Mouse (Mus musculus): ENCODE measurements at regions not wholly inside any gene's neighbourhood (a gene's known extent, or its start where the extent isn't known, plus 50 kb on each side); places are given as distances from the start of the nearest gene placed in this dataset.

DNA sequence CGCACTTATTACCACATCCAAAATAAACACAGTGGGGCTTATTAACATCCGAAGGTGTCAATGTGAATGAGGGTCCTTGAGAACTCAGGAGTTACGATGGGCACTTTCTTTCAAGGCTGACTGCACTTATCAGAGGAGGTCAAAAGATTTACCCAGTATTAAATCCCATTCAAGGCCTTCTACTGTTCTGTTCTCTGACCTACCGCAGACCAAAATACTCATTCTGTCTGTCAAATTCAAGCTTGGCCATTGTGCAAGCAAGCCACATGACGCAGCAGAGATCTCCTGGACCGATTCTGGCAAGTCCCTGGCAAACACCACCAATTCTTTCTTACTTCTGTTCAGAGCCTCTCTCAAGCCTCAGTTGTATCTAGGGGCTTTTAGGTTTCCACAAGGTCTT, 80.8 kb upstream of the Maf start:
- H3K27ac ChIP-seq, result no peak overlapping the region
- no peaks in the 10 kb centered on the region for H3K27me3 ChIP-seq (ENCODE audit: control insufficient read depth, insufficient read depth, low read length)
- H3K36me3 ChIP-seq (replicated peaks; ENCODE audit: control insufficient read depth, insufficient read depth), result no peaks in the 10 kb centered on the region
- H3K4me1 ChIP-seq (replicated peaks; ENCODE audit: control insufficient read depth, insufficient read depth, low read length), result no peaks in the 10 kb centered on the region
- no peak for ATAC-seq (ENCODE audit: low FRiP score)
- no peak for DNase-seq (ENCODE audit: low spot score)
- 69% methylated on average over 6 of the region's 6 CpGs for WGBS
- no peak overlapping the region for H3K9ac ChIP-seq
- no peaks in the 10 kb centered on the region for H3K9me3 ChIP-seq (ENCODE audit: control insufficient read depth, low read length)
- no peak overlapping the region for H3K4me2 ChIP-seq (replicated peaks)
- H3K4me3 ChIP-seq (replicated peaks; ENCODE audit: low read length), result no peak overlapping the region

DNA sequence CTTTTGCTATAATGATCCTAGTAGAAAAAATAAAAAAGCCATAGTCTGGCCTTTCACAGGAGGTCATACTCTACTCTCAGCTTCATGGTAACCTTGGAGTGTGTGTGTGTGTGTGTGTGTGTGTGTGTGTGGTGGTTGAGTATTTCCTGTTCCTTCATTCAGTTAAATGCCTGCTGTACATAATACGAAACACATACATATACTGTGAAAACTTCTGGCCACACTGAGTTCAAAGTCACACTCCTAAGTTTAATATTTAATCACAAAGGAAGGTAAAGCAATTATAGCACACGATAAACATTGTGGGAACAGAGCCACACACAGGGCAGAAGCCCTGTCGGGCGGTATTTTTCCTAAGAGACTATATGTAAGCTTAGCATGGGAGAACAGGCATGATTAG, 78.6 kb upstream of the Maf start:
- H3K27me3 ChIP-seq (ENCODE audit: control insufficient read depth, insufficient read depth, low read length), result no peaks in the 10 kb centered on the region
- H3K27ac ChIP-seq, result no peak overlapping the region
- no peak for DNase-seq (ENCODE audit: low spot score)
- H3K36me3 ChIP-seq (replicated peaks; ENCODE audit: control insufficient read depth, insufficient read depth), result no peaks in the 10 kb centered on the region
- no peak overlapping the region for H3K9ac ChIP-seq
- H3K4me1 ChIP-seq (replicated peaks; ENCODE audit: control insufficient read depth, insufficient read depth, low read length), result no peaks in the 10 kb centered on the region
- ATAC-seq (ENCODE audit: low FRiP score), result no peak
- 95% methylated on average over 4 of the region's 4 CpGs for WGBS
- no peaks in the 10 kb centered on the region for H3K9me3 ChIP-seq (ENCODE audit: control insufficient read depth, low read length)
- no peak overlapping the region for H3K4me3 ChIP-seq (replicated peaks; ENCODE audit: low read length)
- H3K4me2 ChIP-seq (replicated peaks), result no peak overlapping the region

DNA sequence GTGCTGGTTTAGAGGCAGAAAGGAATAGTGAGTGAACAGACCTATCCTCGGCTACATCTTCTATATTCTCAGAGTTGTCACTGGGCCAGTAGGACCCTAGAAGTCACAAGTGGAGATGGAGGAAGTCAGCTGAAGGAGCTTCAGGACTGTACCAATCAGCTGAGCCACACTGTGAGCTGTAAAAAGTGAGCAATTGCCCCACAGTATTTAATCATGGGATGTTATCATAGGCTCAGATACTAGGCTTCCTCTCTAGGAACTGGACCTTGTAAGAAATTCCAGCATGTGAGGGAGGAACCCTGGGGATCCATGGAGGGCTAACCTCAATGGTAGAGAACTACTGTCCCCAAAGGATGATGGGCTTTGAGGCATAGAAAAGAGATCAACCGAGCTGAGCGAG, 78.2 kb upstream of the Maf start:
- Histone ChIP-seq H3K27ac (no peak overlapping the region), H3K36me3 (replicated peaks; ENCODE audit: control insufficient read depth, insufficient read depth) (no peaks in the 10 kb centered on the region), H3K9me3 (ENCODE audit: control insufficient read depth, low read length) (no peaks in the 10 kb centered on the region), H3K4me1 (replicated peaks; ENCODE audit: control insufficient read depth, insufficient read depth, low read length) (no peaks in the 10 kb centered on the region), H3K9ac (no peak overlapping the region), H3K4me2 (replicated peaks) (no peak overlapping the region), H3K27me3 (ENCODE audit: control insufficient read depth, insufficient read depth, low read length) (no peaks in the 10 kb centered on the region), H3K4me3 (replicated peaks; ENCODE audit: low read length) (no peak overlapping the region)
- 95% methylated on average over 3 of the region's 3 CpGs for WGBS
- DNase-seq (ENCODE audit: low spot score), result no peak
- no peak for ATAC-seq (ENCODE audit: low FRiP score)

GRCm38 (mm10) chr8:115783364-115783763, 75.8 kb upstream of the Maf start:
- no peaks in the 10 kb centered on the region for H3K9me3 ChIP-seq (ENCODE audit: control insufficient read depth, low read length)
- DNase-seq (ENCODE audit: low spot score) (no peak), ATAC-seq (ENCODE audit: low FRiP score) (no peak)
- no peaks in the 10 kb centered on the region for H3K36me3 ChIP-seq (replicated peaks; ENCODE audit: control insufficient read depth, insufficient read depth)
- no peak overlapping the region for H3K27ac ChIP-seq
- no peak overlapping the region for H3K9ac ChIP-seq
- 90% methylated on average over 6 of the region's 6 CpGs for WGBS
- H3K4me3 ChIP-seq (replicated peaks; ENCODE audit: low read length), result no peak overlapping the region
- no peak overlapping the region for H3K4me2 ChIP-seq (replicated peaks)
- H3K4me1 ChIP-seq (replicated peaks; ENCODE audit: control insufficient read depth, insufficient read depth, low read length), result no peaks in the 10 kb centered on the region
- H3K27me3 ChIP-seq (ENCODE audit: control insufficient read depth, insufficient read depth, low read length), result no peaks in the 10 kb centered on the region

DNA sequence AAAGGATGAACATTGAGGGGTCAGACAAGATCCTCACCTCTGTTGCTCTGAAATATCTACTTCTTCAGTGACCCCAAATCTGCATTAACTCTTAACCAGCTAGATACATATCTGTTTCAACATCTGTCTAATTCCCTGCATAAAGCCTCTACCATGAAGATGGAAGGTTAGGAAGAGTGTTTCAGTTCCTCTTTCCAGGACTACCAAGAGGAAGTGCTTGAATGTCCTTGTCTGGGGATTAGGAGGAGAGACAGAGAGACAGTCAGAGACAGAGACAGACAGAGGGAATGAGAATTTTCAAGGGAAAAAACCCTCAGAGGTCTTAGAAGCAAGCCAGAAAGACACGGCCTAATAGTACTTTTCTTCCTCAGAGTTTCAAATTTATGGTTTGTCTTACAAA, 70.8 kb upstream of the Maf start:
- 97% methylated on average over 1 of the region's 1 CpGs for WGBS
- H3K9ac ChIP-seq, result no peak overlapping the region
- H3K27me3 ChIP-seq (ENCODE audit: control insufficient read depth, insufficient read depth, low read length), result no peaks in the 10 kb centered on the region
- no peak overlapping the region for H3K4me3 ChIP-seq (replicated peaks; ENCODE audit: low read length)
- H3K36me3 ChIP-seq (replicated peaks; ENCODE audit: control insufficient read depth, insufficient read depth), result no peaks in the 10 kb centered on the region
- no peaks in the 10 kb centered on the region for H3K9me3 ChIP-seq (ENCODE audit: control insufficient read depth, low read length)
- no peak for DNase-seq (ENCODE audit: low spot score)
- H3K4me2 ChIP-seq (replicated peaks), result no peak overlapping the region
- no peaks in the 10 kb centered on the region for H3K4me1 ChIP-seq (replicated peaks; ENCODE audit: control insufficient read depth, insufficient read depth, low read length)
- ATAC-seq (ENCODE audit: low FRiP score), result no peak
- H3K27ac ChIP-seq, result no peak overlapping the region

GRCm38 (mm10) chr8:115771060-115771459, 63.5 kb upstream of the Maf start:
- Histone ChIP-seq H3K4me1 (replicated peaks; ENCODE audit: control insufficient read depth, insufficient read depth, low read length) (peaks cover 5% of the 10 kb centered on the region; the same call in 1 of the 2 replicates), H3K36me3 (replicated peaks; ENCODE audit: control insufficient read depth, insufficient read depth) (no peaks in the 10 kb centered on the region), H3K27me3 (ENCODE audit: control insufficient read depth, insufficient read depth, low read length) (no peaks in the 10 kb centered on the region), H3K9ac (no peak overlapping the region), H3K27ac (no peak overlapping the region), H3K4me2 (replicated peaks) (no peak overlapping the region), H3K4me3 (replicated peaks; ENCODE audit: low read length) (no peak overlapping the region), H3K9me3 (ENCODE audit: control insufficient read depth, low read length) (no peaks in the 10 kb centered on the region)
- 90% methylated on average over 7 of the region's 7 CpGs for WGBS
- ATAC-seq (ENCODE audit: low FRiP score), result no peak
- DNase-seq (ENCODE audit: low spot score), result no peak

DNA sequence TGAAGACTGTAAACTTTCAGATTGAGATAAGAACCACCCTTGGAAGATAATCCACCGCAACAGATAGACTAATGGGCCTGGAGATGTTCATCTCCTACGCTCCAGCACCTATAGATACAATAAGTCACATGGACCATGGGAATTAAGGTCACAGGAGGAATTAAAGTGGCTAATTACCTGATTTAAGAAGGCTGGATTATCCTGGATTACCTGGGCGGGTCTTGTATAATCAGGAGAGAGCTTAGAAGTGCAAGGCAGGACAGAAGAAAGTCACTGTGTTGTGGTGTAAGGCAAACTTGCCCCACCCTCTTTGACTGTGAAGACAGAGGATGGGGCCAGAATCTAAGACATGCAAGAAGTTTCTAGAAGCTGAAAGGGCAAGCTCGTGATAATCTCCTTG, 61.0 kb upstream of the Maf start:
- H3K36me3 ChIP-seq (replicated peaks; ENCODE audit: control insufficient read depth, insufficient read depth), result no peaks in the 10 kb centered on the region
- DNase-seq (ENCODE audit: low spot score), result no peak
- no peak overlapping the region for H3K4me2 ChIP-seq (replicated peaks)
- peaks cover 6% of the 10 kb centered on the region; the same call in 1 of the 2 replicates for H3K4me1 ChIP-seq (replicated peaks; ENCODE audit: control insufficient read depth, insufficient read depth, low read length)
- no peak overlapping the region for H3K27ac ChIP-seq
- no peaks in the 10 kb centered on the region for H3K9me3 ChIP-seq (ENCODE audit: control insufficient read depth, low read length)
- H3K27me3 ChIP-seq (ENCODE audit: control insufficient read depth, insufficient read depth, low read length), result no peaks in the 10 kb centered on the region
- no peak for ATAC-seq (ENCODE audit: low FRiP score)
- H3K9ac ChIP-seq, result no peak overlapping the region
- no peak overlapping the region for H3K4me3 ChIP-seq (replicated peaks; ENCODE audit: low read length)
- 93% methylated on average over 4 of the region's 4 CpGs for WGBS

- H3K4me3 ChIP-seq (replicated peaks; ENCODE audit: low read length), result no peak overlapping the region
- no peaks in the 10 kb centered on the region for H3K27me3 ChIP-seq (ENCODE audit: control insufficient read depth, insufficient read depth, low read length)
- H3K27ac ChIP-seq, result no peak overlapping the region
- no peak overlapping the region for H3K9ac ChIP-seq
- H3K9me3 ChIP-seq (ENCODE audit: control insufficient read depth, low read length), result no peaks in the 10 kb centered on the region
- ATAC-seq (ENCODE audit: low FRiP score) (no peak), DNase-seq (ENCODE audit: low spot score) (no peak)
- no peak overlapping the region for H3K4me2 ChIP-seq (replicated peaks)
- H3K4me1 ChIP-seq (replicated peaks; ENCODE audit: control insufficient read depth, insufficient read depth, low read length), result peaks cover 6% of the 10 kb centered on the region; the same call in 1 of the 2 replicates
- no peaks in the 10 kb centered on the region for H3K36me3 ChIP-seq (replicated peaks; ENCODE audit: control insufficient read depth, insufficient read depth)
- WGBS, result 9% methylated on average over 9 of the region's 9 CpGs
Measured at GRCm38 (mm10) chr8:115766218-115766898, 58.8 kb upstream of the Maf start.

DNA sequence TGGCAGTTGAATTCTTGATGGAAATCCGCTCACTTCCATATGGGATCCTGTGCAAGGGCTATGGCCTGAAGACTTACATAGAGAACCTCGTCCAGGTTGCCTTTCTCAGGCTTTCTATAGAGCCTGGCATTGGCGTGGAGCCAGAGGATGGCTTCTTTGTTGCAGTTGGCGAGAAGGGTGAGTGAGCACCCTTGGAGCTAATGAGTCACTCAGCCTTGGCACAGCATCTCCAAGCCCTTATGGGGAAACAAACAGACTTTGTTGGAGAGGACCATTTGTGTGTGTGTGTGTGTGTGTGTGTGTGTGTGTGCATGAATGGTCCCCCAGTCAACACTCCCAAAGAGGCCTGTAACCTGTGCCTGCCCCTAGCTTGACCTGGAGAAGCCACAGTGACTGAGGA, 57.0 kb upstream of the Maf start:
- Histone ChIP-seq H3K4me2 (replicated peaks) (no peak overlapping the region), H3K27me3 (ENCODE audit: control insufficient read depth, insufficient read depth, low read length) (no peaks in the 10 kb centered on the region), H3K9me3 (ENCODE audit: control insufficient read depth, low read length) (no peaks in the 10 kb centered on the region), H3K4me1 (replicated peaks; ENCODE audit: control insufficient read depth, insufficient read depth, low read length) (peaks cover 6% of the 10 kb centered on the region; the same call in 1 of the 2 replicates), H3K9ac (no peak overlapping the region), H3K27ac (no peak overlapping the region), H3K4me3 (replicated peaks; ENCODE audit: low read length) (no peak overlapping the region), H3K36me3 (replicated peaks; ENCODE audit: control insufficient read depth, insufficient read depth) (no peaks in the 10 kb centered on the region)
- ATAC-seq (ENCODE audit: low FRiP score), result no peak
- WGBS, result 59% methylated on average over 4 of the region's 4 CpGs
- no peak for DNase-seq (ENCODE audit: low spot score)

- no peak for ATAC-seq (ENCODE audit: low FRiP score)
Measured at GRCm38 (mm10) chr8:115758011-115758410, 50.4 kb upstream of the Maf start.

More at GRCm38 (mm10) chr8:115758011-115758410, 50.4 kb upstream of the Maf start:
- Histone ChIP-seq H3K27ac (no peak overlapping the region), H3K4me2 (replicated peaks) (no peak overlapping the region), H3K4me3 (replicated peaks; ENCODE audit: low read length) (no peak overlapping the region), H3K36me3 (replicated peaks; ENCODE audit: control insufficient read depth, insufficient read depth) (no peaks in the 10 kb centered on the region), H3K4me1 (replicated peaks; ENCODE audit: control insufficient read depth, insufficient read depth, low read length) (no peaks in the 10 kb centered on the region), H3K9ac (no peak overlapping the region), H3K27me3 (ENCODE audit: control insufficient read depth, insufficient read depth, low read length) (no peaks in the 10 kb centered on the region), H3K9me3 (ENCODE audit: control insufficient read depth, low read length) (no peaks in the 10 kb centered on the region)
- DNase-seq (ENCODE audit: low spot score), result no peak
- 100% methylated on average over 1 of the region's 1 CpGs for WGBS

All from hindbrain, embryonic 14.5 days (tissue).